In the genomic region with DNA sequence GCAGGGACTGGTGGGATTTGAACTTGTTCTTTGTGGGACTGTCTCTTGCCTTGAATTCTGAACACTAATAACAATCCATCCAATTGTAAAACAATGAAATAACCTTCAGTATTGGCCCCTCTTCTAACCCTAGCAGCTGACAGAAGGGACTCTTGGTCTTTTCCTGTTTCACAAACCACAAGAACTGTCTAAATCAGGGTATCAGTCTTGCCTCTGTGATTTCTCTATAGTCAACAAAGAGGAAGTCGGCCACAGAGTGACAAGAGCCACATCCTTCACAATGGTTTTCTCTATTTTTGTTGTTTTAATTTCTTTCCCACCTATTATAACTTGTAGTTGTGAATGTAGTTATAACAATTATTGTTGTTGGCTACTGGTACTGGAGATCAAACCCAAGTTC, we compare ENCODE assay signal across 16 mouse cellular contexts. TPM values are rescaled to one million over a fixed set of nuclear protein-coding genes. Genes with fewer than 3 reads are reported as not detected.
"Had no signal": no experiment of that assay in that cellular context is flagged by ENCODE, and none has a peak within 500 bp of the region (broad histone marks: within the 10 kb centered on the region; RNA-seq: fewer than 3 reads in every experiment).

No protein-coding gene starts in this region.

- DNase-seq: kidney, adult 2 months; kidney, postnatal 36 days; layer of hippocampus, adult 9-11 months; lung, embryonic 14.5 days; lung, postnatal 10 days; midbrain, embryonic 14.5 days had no signal

- H3K36me3 ChIP-seq: kidney, embryonic 15.5 days; limb, embryonic 15.5 days; liver, embryonic 12.5 days; midbrain, embryonic 10.5 days; neural tube, embryonic 15.5 days had no signal

- H3K4me3 ChIP-seq: kidney, embryonic 15.5 days; limb, embryonic 15.5 days; liver, embryonic 12.5 days; midbrain, embryonic 10.5 days; myocyte; neural tube, embryonic 15.5 days had no signal

- H3K9ac ChIP-seq: kidney, embryonic 15.5 days; limb, embryonic 15.5 days; liver, embryonic 12.5 days; lung, embryonic 14.5 days; neural tube, embryonic 15.5 days had no signal

- ATAC-seq: intestine, embryonic 16.5 days; liver, embryonic 12.5 days had no signal

- H3K4me2 ChIP-seq: kidney, embryonic 15.5 days; limb, embryonic 15.5 days; liver, embryonic 12.5 days; lung, embryonic 14.5 days; neural tube, embryonic 15.5 days had no signal

- H3K9me3 ChIP-seq: kidney, embryonic 15.5 days; limb, embryonic 15.5 days; liver, embryonic 12.5 days; midbrain, embryonic 10.5 days; neural tube, embryonic 15.5 days had no signal

- H3K27ac ChIP-seq: kidney, embryonic 15.5 days; limb, embryonic 15.5 days; liver, embryonic 12.5 days; midbrain, embryonic 10.5 days; neural tube, embryonic 15.5 days had no signal

- H3K27me3 ChIP-seq: kidney, embryonic 15.5 days; limb, embryonic 15.5 days; liver, embryonic 12.5 days; neural tube, embryonic 15.5 days had no signal

- H3K4me1 ChIP-seq: kidney, embryonic 15.5 days; limb, embryonic 15.5 days; liver, embryonic 12.5 days; midbrain, embryonic 10.5 days; neural tube, embryonic 15.5 days had no signal

RNA-seq across cellular contexts. Expression of a gene that starts 47.9 kb away (rescaled TPM):
- polyA plus RNA-seq: limb, embryonic 11.5 days; liver, embryonic 16.5 days; lung, embryonic 14.5 days; neural tube, embryonic 11.5 days had no signal
